Mouse (Mus musculus): ENCODE measurements at regions not wholly inside any gene's neighbourhood (a gene's known extent, or its start where the extent isn't known, plus 50 kb on each side); places are given as distances from the start of the nearest gene placed in this dataset.

- no peak for DNase-seq (ENCODE audit: low read depth, low spot score)
Measured at GRCm38 (mm10) chr10:98562297-98562912, 351.8 kb upstream of the Atp2b1 start.

GRCm38 (mm10) chr10:98572782-98573536, 341.2 kb upstream of the Atp2b1 start:
- no peak for DNase-seq (ENCODE audit: low read depth, low spot score)

GRCm38 (mm10) chr10:98577040-98577439, 337.2 kb upstream of the Atp2b1 start:
- DNase-seq (ENCODE audit: low read depth, low spot score): no peak

- DNase-seq (ENCODE audit: low read depth, low spot score): no peak
Measured at GRCm38 (mm10) chr10:98584776-98585175, 329.4 kb upstream of the Atp2b1 start.

- no peak for DNase-seq (ENCODE audit: low read depth, low spot score)
Measured at GRCm38 (mm10) chr10:98589726-98590125, 324.5 kb upstream of the Atp2b1 start.

- no peak for DNase-seq (ENCODE audit: low read depth, low spot score)
Measured at GRCm38 (mm10) chr10:98592154-98592553, 322.1 kb upstream of the Atp2b1 start.

GRCm38 (mm10) chr10:98593910-98594309, 320.3 kb upstream of the Atp2b1 start:
- DNase-seq (ENCODE audit: low read depth, low spot score): no peak

- DNase-seq (ENCODE audit: low read depth, low spot score): no peak
Measured at GRCm38 (mm10) chr10:98608221-98608941, 305.8 kb upstream of the Atp2b1 start.

GRCm38 (mm10) chr10:98610708-98611107, 303.5 kb upstream of the Atp2b1 start:
- DNase-seq (ENCODE audit: low read depth, low spot score): no peak

- no peak for DNase-seq (ENCODE audit: low read depth, low spot score)
Measured at GRCm38 (mm10) chr10:98611707-98612360, 302.4 kb upstream of the Atp2b1 start.

- DNase-seq (ENCODE audit: low read depth, low spot score): no peak
Measured at GRCm38 (mm10) chr10:98618736-98619525, 295.3 kb upstream of the Atp2b1 start.

GRCm38 (mm10) chr10:98624103-98624502, 290.1 kb upstream of the Atp2b1 start:
- no peak for DNase-seq (ENCODE audit: low read depth, low spot score)

GRCm38 (mm10) chr10:98624681-98625321, 289.4 kb upstream of the Atp2b1 start:
- no peak for DNase-seq (ENCODE audit: low read depth, low spot score)

- DNase-seq (ENCODE audit: low read depth, low spot score): no peak
Measured at GRCm38 (mm10) chr10:98628191-98628590, 286.0 kb upstream of the Atp2b1 start.

GRCm38 (mm10) chr10:98629248-98629647, 285.0 kb upstream of the Atp2b1 start:
- DNase-seq (ENCODE audit: low read depth, low spot score): no peak

- no peak for DNase-seq (ENCODE audit: low read depth, low spot score)
Measured at GRCm38 (mm10) chr10:98637759-98638611, 276.2 kb upstream of the Atp2b1 start.

GRCm38 (mm10) chr10:98645681-98646122, 268.5 kb upstream of the Atp2b1 start:
- no peak for DNase-seq (ENCODE audit: low read depth, low spot score)

GRCm38 (mm10) chr10:98646311-98646999, 267.8 kb upstream of the Atp2b1 start:
- no peak for DNase-seq (ENCODE audit: low read depth, low spot score)

GRCm38 (mm10) chr10:98648710-98649245, 265.4 kb upstream of the Atp2b1 start:
- no peak for DNase-seq (ENCODE audit: low read depth, low spot score)

All from retina, adult 2 months (tissue).